Mouse (Mus musculus): ENCODE results near the gene Anxa4. TPM values are rescaled to one million over a fixed set of nuclear protein-coding genes. Genes with fewer than 3 reads are reported as not detected.

The Anxa4 gene
- polyA plus RNA-seq, 1 experiment from 2014 or later = 345 TPM

DNA sequence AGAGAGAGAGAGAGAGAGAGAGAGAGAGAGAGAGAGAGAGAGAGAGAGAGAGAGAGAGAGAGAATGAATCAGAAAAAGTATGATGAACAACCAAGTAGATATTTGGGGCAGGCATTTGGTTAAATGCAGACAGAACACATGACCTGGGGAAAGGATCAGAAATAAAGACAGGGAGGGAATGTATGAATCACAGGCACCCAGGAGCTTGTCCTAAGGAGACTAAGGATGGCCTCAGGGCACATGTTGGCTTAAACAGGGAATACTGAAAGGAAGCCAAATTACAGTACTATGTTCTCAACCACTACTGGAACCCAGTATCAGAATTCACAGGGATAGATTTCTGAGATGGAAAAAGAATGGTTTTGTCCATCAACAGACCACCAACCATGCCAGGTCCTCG lies 106.4 kb downstream of the Anxa4 start:
- no peak overlapping the region for H3K4me3 ChIP-seq (replicated peaks)
- H3K4me2 ChIP-seq (replicated peaks) = no peak overlapping the region
- WGBS = 73% methylated on average over 1 of the region's 1 CpGs
- H3K36me3 ChIP-seq = 0 out of 2 replicates have a peak, but pooled peaks cover 5% of the 10 kb centered on the region
- no peak overlapping the region for H3K9ac ChIP-seq
- no peak for ATAC-seq
- H3K9me3 ChIP-seq = no peaks in the 10 kb centered on the region
- H3K27me3 ChIP-seq (replicated peaks) = no peaks in the 10 kb centered on the region
- H3K27ac ChIP-seq = no peak overlapping the region
- H3K4me1 ChIP-seq (replicated peaks) = 0 out of 2 replicates have a peak, but pooled peaks cover 2% of the 10 kb centered on the region

Other genes with a start within 250 kb of the Anxa4 start
- 0.66 and 1.2 TPM in 2 replicates for gene Asprv1, start 165.4 kb downstream of the Anxa4 start, polyA plus RNA-seq (2015; fragmentation: Nextera tagmentation; extraction: Ambion mirVana)
- gene Mxd1, start 124.4 kb downstream of the Anxa4 start, polyA plus RNA-seq (2015; fragmentation: Nextera tagmentation; extraction: Ambion mirVana) = 13.8 and 14.7 TPM in 2 replicates
- gene Snrnp27, start 109.1 kb downstream of the Anxa4 start, polyA plus RNA-seq (2015; fragmentation: Nextera tagmentation; extraction: Ambion mirVana) = 96.0 and 105 TPM in 2 replicates
- gene Gmcl1, start 60.2 kb downstream of the Anxa4 start, polyA plus RNA-seq (2015; fragmentation: Nextera tagmentation; extraction: Ambion mirVana) = 31.2 and 31.7 TPM in 2 replicates
- gene Aak1, start 55.9 kb upstream of the Anxa4 start, polyA plus RNA-seq (2015; fragmentation: Nextera tagmentation; extraction: Ambion mirVana) = 13.7 and 14.8 TPM in 2 replicates
- gene Nfu1, start 215.7 kb upstream of the Anxa4 start, polyA plus RNA-seq (2015; fragmentation: Nextera tagmentation; extraction: Ambion mirVana) = 107 and 109 TPM in 2 replicates
- gene Gfpt1, start 249.3 kb upstream of the Anxa4 start, polyA plus RNA-seq (2015; fragmentation: Nextera tagmentation; extraction: Ambion mirVana) = 22.5 and 23.4 TPM in 2 replicates

All from intestine, embryonic 15.5 days (tissue).